Mouse (Mus musculus) heart, embryonic 11.5 days (tissue): ENCODE measurements at regions not wholly inside any gene's neighbourhood (a gene's known extent, or its start where the extent isn't known, plus 50 kb on each side); places are given as distances from the start of the nearest gene placed in this dataset.

Experiments used
- ATAC-seq: fragments of 200-750 bp; cut with Nextera tagmentation; replicated peaks from 2 replicates; pipeline ENCODE4 v1.8.0; 2017; ENCODE audit warnings: moderate library complexity; ENCODE audit not compliant: insufficient number of reproducible peaks, low FRiP score, low TSS enrichment
- H3K27ac ChIP-seq: fragments of 300-500 bp; sonication (generic); 2 replicates; pipeline ENCODE4 v1.5.1; 2014; ENCODE audit warnings: mild to moderate bottlenecking, low read depth, low read length
- H3K27me3 ChIP-seq: fragments of 300-500 bp; sonication (generic); 2 replicates; pipeline ENCODE4 v1.6.1; 2014; ENCODE audit warnings: mild to moderate bottlenecking, low read length, mixed read lengths; ENCODE audit not compliant: control insufficient read depth, insufficient read depth
- H3K36me3 ChIP-seq: fragments of 300-500 bp; sonication (generic); 2 replicates; pipeline ENCODE4 v1.6.1; 2014; ENCODE audit warnings: mild to moderate bottlenecking, low read length, moderate library complexity, mixed read lengths; ENCODE audit not compliant: control insufficient read depth, insufficient read depth
- H3K4me1 ChIP-seq: fragments of 300-500 bp; sonication (generic); 2 replicates; pipeline ENCODE4 v1.6.1; 2014; ENCODE audit warnings: low read length; ENCODE audit not compliant: control insufficient read depth, insufficient read depth
- H3K4me2 ChIP-seq: fragments of 300-500 bp; sonication (generic); 2 replicates; pipeline ENCODE4 v1.6.1; 2014; ENCODE audit warnings: mild to moderate bottlenecking, moderate library complexity
- H3K4me3 ChIP-seq: fragments of 300-500 bp; sonication (generic); 2 replicates; pipeline ENCODE4 v1.5.1; 2014; ENCODE audit warnings: low read depth, low read length
- H3K9ac ChIP-seq: fragments of 300-500 bp; sonication (generic); 2 replicates; pipeline ENCODE4 v1.6.1; 2014; ENCODE audit warnings: mild to moderate bottlenecking, low read depth, low read length, moderate library complexity
- H3K9me3 ChIP-seq: fragments of 300-500 bp; sonication (generic); replicated peaks from 2 replicates; pipeline ENCODE4 v1.6.1; 2016; ENCODE audit warnings: low read length; ENCODE audit not compliant: control insufficient read depth
- WGBS: fragments of 180-500 bp; shearing (Covaris S2); extraction: QIAGEN DNeasy Blood & Tissue Kit; methylation state at CpG from one replicate; pipeline ENCODE4 v1.1.7; 2014; ENCODE audit not compliant: insufficient replicate concordance; 5-methylcytosine and 5-hydroxymethylcytosine counted together

- H3K27ac ChIP-seq, result no peak overlapping the region
- no peaks in the 10 kb centered on the region for H3K4me1 ChIP-seq
- no peaks in the 10 kb centered on the region for H3K27me3 ChIP-seq
- H3K9me3 ChIP-seq, result no peaks in the 10 kb centered on the region
- no peak overlapping the region for H3K9ac ChIP-seq
- no peak overlapping the region for H3K4me3 ChIP-seq
- 77% methylated on average over 5 of the region's 5 CpGs for WGBS
- no peak for ATAC-seq
- H3K36me3 ChIP-seq, result no peaks in the 10 kb centered on the region
- no peak overlapping the region for H3K4me2 ChIP-seq
Measured at GRCm38 (mm10) chr3:147982831-147983230, 1007.5 kb downstream of the Adgrl2 start.

- Histone ChIP-seq H3K4me1 (no peaks in the 10 kb centered on the region), H3K4me3 (no peak overlapping the region), H3K27me3 (no peaks in the 10 kb centered on the region), H3K9ac (no peak overlapping the region), H3K9me3 (no peaks in the 10 kb centered on the region), H3K27ac (no peak overlapping the region), H3K36me3 (no peaks in the 10 kb centered on the region), H3K4me2 (no peak overlapping the region)
- ATAC-seq, result no peak
- WGBS, result 39% methylated on average over 4 of the region's 4 CpGs
Measured at GRCm38 (mm10) chr3:147981621-147982020, 1008.7 kb downstream of the Adgrl2 start.

- no peaks in the 10 kb centered on the region for H3K27me3 ChIP-seq
- no peaks in the 10 kb centered on the region for H3K4me1 ChIP-seq
- no peak overlapping the region for H3K9ac ChIP-seq
- no peak overlapping the region for H3K4me3 ChIP-seq
- no peak overlapping the region for H3K27ac ChIP-seq
- no peak overlapping the region for H3K4me2 ChIP-seq
- ATAC-seq, result no peak
- H3K9me3 ChIP-seq, result no peaks in the 10 kb centered on the region
- H3K36me3 ChIP-seq, result no peaks in the 10 kb centered on the region
- WGBS, result 89% methylated on average over 3 of the region's 3 CpGs
Measured at GRCm38 (mm10) chr3:147976579-147976978, 1013.8 kb downstream of the Adgrl2 start.

GRCm38 (mm10) chr3:147976069-147976468 is 1014.3 kb downstream of the Adgrl2 start:
- Histone ChIP-seq H3K27ac (no peak overlapping the region), H3K9ac (no peak overlapping the region), H3K9me3 (no peaks in the 10 kb centered on the region), H3K4me3 (no peak overlapping the region), H3K4me2 (no peak overlapping the region), H3K4me1 (no peaks in the 10 kb centered on the region), H3K27me3 (no peaks in the 10 kb centered on the region), H3K36me3 (no peaks in the 10 kb centered on the region)
- no peak for ATAC-seq
- WGBS, result 86% methylated on average over 6 of the region's 6 CpGs

- WGBS, result 83% methylated on average over 10 of the region's 10 CpGs
- no peak overlapping the region for H3K27ac ChIP-seq
- H3K9ac ChIP-seq, result no peak overlapping the region
- H3K4me2 ChIP-seq, result no peak overlapping the region
- no peaks in the 10 kb centered on the region for H3K4me1 ChIP-seq
- no peaks in the 10 kb centered on the region for H3K27me3 ChIP-seq
- no peak overlapping the region for H3K4me3 ChIP-seq
- no peaks in the 10 kb centered on the region for H3K36me3 ChIP-seq
- ATAC-seq, result no peak
- H3K9me3 ChIP-seq, result no peaks in the 10 kb centered on the region
Measured at GRCm38 (mm10) chr3:147975500-147975899, 1014.9 kb downstream of the Adgrl2 start.

- ATAC-seq, result no peak
- Histone ChIP-seq H3K9me3 (no peaks in the 10 kb centered on the region), H3K27ac (no peak overlapping the region), H3K4me1 (no peaks in the 10 kb centered on the region), H3K36me3 (no peaks in the 10 kb centered on the region), H3K27me3 (no peaks in the 10 kb centered on the region), H3K9ac (no peak overlapping the region), H3K4me3 (no peak overlapping the region), H3K4me2 (no peak overlapping the region)
- WGBS, result 71% methylated on average over 8 of the region's 8 CpGs
Measured at GRCm38 (mm10) chr3:147974515-147974914, 1015.8 kb downstream of the Adgrl2 start.

GRCm38 (mm10) chr3:147968271-147968670 is 1022.1 kb downstream of the Adgrl2 start:
- Histone ChIP-seq H3K36me3 (no peaks in the 10 kb centered on the region), H3K4me3 (no peak overlapping the region), H3K27ac (no peak overlapping the region), H3K9ac (no peak overlapping the region), H3K9me3 (no peaks in the 10 kb centered on the region), H3K4me1 (no peaks in the 10 kb centered on the region), H3K4me2 (no peak overlapping the region), H3K27me3 (no peaks in the 10 kb centered on the region)
- 78% methylated on average over 11 of the region's 11 CpGs for WGBS
- no peak for ATAC-seq

GRCm38 (mm10) chr3:147967866-147968265 is 1022.5 kb downstream of the Adgrl2 start:
- Histone ChIP-seq H3K4me1 (no peaks in the 10 kb centered on the region), H3K4me2 (no peak overlapping the region), H3K9me3 (no peaks in the 10 kb centered on the region), H3K36me3 (no peaks in the 10 kb centered on the region), H3K27ac (no peak overlapping the region), H3K4me3 (no peak overlapping the region), H3K9ac (no peak overlapping the region), H3K27me3 (no peaks in the 10 kb centered on the region)
- ATAC-seq, result no peak
- 60% methylated on average over 9 of the region's 9 CpGs for WGBS

- no peaks in the 10 kb centered on the region for H3K9me3 ChIP-seq
- no peak overlapping the region for H3K27ac ChIP-seq
- no peak overlapping the region for H3K4me3 ChIP-seq
- ATAC-seq, result no peak
- no peak overlapping the region for H3K4me2 ChIP-seq
- H3K27me3 ChIP-seq, result no peaks in the 10 kb centered on the region
- 88% methylated on average over 3 of the region's 3 CpGs for WGBS
- no peak overlapping the region for H3K9ac ChIP-seq
- H3K4me1 ChIP-seq, result no peaks in the 10 kb centered on the region
- H3K36me3 ChIP-seq, result no peaks in the 10 kb centered on the region
Measured at GRCm38 (mm10) chr3:147967261-147967660, 1023.1 kb downstream of the Adgrl2 start.
